Mouse (Mus musculus): ENCODE data around the gene Gm36210. TPM values are rescaled to one million over a fixed set of nuclear protein-coding genes. Genes with fewer than 3 reads are reported as not detected.
A peak's percentile ranks its signal among the peaks of the same experiment; 100 is the strongest.
"Not testable (repeated sequence)": the region's sequence is repeated elsewhere in the genome, so short reads cannot be mapped to it uniquely, and the experiment has no call there.

Gm36210 gene
- polyA plus RNA-seq, 1 experiment from 2014 or later: not detected

DNA sequence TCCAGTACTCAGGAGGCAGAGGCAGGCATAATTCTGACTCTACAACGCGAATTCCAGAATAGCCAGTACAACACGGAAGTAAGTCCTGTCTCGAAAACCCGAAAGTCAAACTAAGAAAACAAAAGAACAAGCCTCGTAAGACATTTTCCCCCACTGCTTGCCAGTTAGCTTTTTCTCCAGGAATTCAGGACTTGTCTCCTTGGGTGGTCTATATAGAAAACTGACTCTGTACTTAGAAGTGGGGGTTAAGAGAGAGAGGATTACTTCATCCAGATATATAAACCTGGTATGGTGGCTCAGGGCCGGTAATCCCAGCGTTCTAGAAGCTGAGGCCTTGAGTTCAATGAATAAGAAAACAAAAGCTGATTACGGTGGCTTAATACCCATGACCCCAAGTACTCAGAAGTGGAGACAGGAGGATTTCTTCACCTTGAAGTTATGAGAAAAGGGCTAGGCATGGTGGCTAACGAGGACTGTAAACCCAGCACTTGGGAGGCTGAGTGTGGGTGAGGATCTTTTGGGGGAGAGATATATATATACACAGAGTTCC is 39.6 kb downstream of the Gm36210 start:
- H3K9ac ChIP-seq: peak overlapping the region; percentile 69
- H3K36me3 ChIP-seq: no peaks in the 10 kb centered on the region
- ATAC-seq (ENCODE audit: low FRiP score, low read depth): no peak
- WGBS: 53% methylated on average over 10 of the region's 10 CpGs
- H3K4me1 ChIP-seq: peaks cover 19% of the 10 kb centered on the region
- H3K9me3 ChIP-seq: no peaks in the 10 kb centered on the region
- H3K27ac ChIP-seq: peak overlapping the region; percentile 17; the same call in 1 of the 2 replicates
- H3K4me3 ChIP-seq: peak overlapping the region; percentile 60
- H3K27me3 ChIP-seq: no peaks in the 10 kb centered on the region
- peak overlapping the region; percentile 68 for H3K4me2 ChIP-seq (replicated peaks)

- peak overlapping the region; percentile 52 for H3K27ac ChIP-seq
- 4% methylated on average over 40 of the region's 40 CpGs for WGBS
- peak overlapping the region; percentile 60 for H3K4me3 ChIP-seq
- H3K9ac ChIP-seq: peak overlapping the region; percentile 69
- peak overlapping the region; percentile 68 for H3K4me2 ChIP-seq (replicated peaks)
- no peaks in the 10 kb centered on the region for H3K9me3 ChIP-seq
- ATAC-seq (ENCODE audit: low FRiP score, low read depth): peak; percentile 100
- no peaks in the 10 kb centered on the region for H3K36me3 ChIP-seq
- H3K4me1 ChIP-seq: peaks cover 19% of the 10 kb centered on the region
- no peaks in the 10 kb centered on the region for H3K27me3 ChIP-seq
Observed at GRCm38 (mm10) chr7:4865579-4866493, 40.5 kb downstream of the Gm36210 start.

DNA sequence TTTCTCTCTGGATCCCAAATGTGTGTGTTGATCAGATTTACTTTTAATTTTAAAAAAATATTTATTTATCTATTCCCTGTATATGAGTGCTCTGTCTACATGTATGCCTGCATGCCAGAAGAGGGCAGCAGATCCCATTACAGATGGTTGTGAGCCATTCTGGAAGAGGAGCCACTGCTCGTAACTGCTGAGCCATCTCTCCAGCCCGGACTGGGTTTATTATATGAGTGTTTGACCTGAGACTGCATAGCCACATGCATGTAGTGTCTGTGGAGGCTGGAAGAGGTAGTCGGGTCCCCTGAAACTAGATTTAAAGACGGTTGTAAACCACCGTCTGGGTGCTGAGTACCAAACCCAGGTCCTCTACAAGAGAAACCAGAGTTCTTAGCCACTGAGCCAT is 41.2 kb downstream of the Gm36210 start:
- 66% methylated on average over 5 of the region's 5 CpGs for WGBS
- Histone ChIP-seq H3K27me3 (no peaks in the 10 kb centered on the region), H3K9ac (no peak overlapping the region), H3K36me3 (no peaks in the 10 kb centered on the region), H3K4me2 (replicated peaks) (peak overlapping the region; percentile 68), H3K9me3 (no peaks in the 10 kb centered on the region), H3K27ac (0 out of 2 replicates have a peak overlapping the region, but pooled peaks have one; percentile 52), H3K4me1 (peaks cover 19% of the 10 kb centered on the region), H3K4me3 (peak overlapping the region; percentile 60)
- no peak for ATAC-seq (ENCODE audit: low FRiP score, low read depth)

DNA sequence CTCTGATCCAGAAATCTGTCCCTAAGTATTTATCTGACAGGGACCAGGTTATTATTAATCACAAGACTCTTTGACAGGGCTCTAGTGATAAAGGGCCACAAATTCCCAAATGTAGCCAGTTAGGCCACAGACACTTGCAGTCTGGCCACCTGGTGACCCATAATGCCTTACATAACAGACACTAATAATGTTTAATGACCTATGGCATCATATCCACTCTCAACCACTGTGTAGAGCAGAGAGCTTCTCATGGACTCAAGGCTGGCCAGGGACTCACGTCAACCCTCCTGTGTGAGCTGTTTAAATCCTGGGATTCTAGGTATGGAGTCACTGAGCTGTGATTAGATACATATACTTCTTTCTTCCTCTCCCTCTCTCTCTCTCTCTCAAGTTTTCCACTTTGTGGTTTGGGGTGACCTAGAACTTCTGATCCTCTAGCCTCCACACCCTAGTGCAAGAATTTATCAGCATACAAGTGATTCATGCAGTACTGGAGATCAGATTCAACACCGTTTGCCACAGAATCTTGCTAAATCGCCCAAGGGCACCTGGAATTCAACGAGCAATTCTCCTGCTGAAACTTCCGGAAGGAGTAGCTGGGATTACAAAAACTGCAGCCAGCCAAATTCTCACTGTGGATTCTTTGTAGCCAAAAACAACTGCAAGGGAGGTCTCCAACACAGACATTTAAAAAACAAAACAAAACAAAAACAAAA is 42.0 kb downstream of the Gm36210 start:
- 73% methylated on average over 5 of the region's 5 CpGs for WGBS
- Histone ChIP-seq H3K9ac (no peak overlapping the region), H3K4me2 (replicated peaks) (no peak overlapping the region), H3K27ac (no peak overlapping the region), H3K4me1 (peaks cover 19% of the 10 kb centered on the region), H3K9me3 (no peaks in the 10 kb centered on the region), H3K27me3 (no peaks in the 10 kb centered on the region; the same call in 1 of the 2 replicates), H3K36me3 (no peaks in the 10 kb centered on the region), H3K4me3 (no peak overlapping the region)
- no peak for ATAC-seq (ENCODE audit: low FRiP score, low read depth)

GRCm38 (mm10) chr7:4863541-4864080 is 42.7 kb downstream of the Gm36210 start:
- no peak for ATAC-seq (ENCODE audit: low FRiP score, low read depth)
- WGBS: 79% methylated on average over 7 of the region's 7 CpGs
- Histone ChIP-seq H3K4me2 (replicated peaks) (no peak overlapping the region), H3K9me3 (no peaks in the 10 kb centered on the region), H3K27me3 (peaks cover 2% of the 10 kb centered on the region; the same call in 1 of the 2 replicates), H3K4me3 (no peak overlapping the region), H3K4me1 (peaks cover 19% of the 10 kb centered on the region), H3K9ac (no peak overlapping the region), H3K27ac (peak overlapping the region; percentile 10; the same call in 1 of the 2 replicates), H3K36me3 (no peaks in the 10 kb centered on the region)

DNA sequence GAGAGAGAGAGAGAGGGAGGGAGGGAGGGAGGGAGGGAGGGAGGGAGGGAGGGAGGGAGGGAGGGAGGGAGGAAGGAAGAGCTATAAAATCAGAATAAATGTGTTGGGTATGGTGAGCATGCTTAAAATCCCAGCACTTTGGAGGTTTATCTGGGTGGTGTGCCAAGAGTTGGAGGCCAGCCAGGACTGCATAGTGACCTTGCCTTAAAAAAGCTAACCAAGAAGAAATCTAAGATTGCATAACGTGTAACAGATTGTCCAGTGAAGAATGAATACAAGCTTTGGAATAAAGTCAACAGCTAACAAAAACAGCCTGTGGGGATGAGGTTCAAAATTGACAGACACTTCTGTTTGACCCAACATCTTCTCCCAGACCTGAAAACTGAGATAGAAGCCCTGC is 43.3 kb downstream of the Gm36210 start:
- Histone ChIP-seq H3K27ac (peak overlapping the region; percentile 10; the same call in 1 of the 2 replicates), H3K36me3 (no peaks in the 10 kb centered on the region), H3K4me2 (replicated peaks) (no peak overlapping the region), H3K9me3 (no peaks in the 10 kb centered on the region), H3K4me1 (peaks cover 18% of the 10 kb centered on the region), H3K9ac (no peak overlapping the region), H3K4me3 (no peak overlapping the region), H3K27me3 (peaks cover 4% of the 10 kb centered on the region; the same call in 1 of the 2 replicates)
- ATAC-seq (ENCODE audit: low FRiP score, low read depth): no peak
- 53% methylated on average over 1 of the region's 1 CpGs for WGBS

- 62% methylated on average over 3 of the region's 3 CpGs for WGBS
- not testable (repeated sequence) for H3K9me3 ChIP-seq; H3K27ac ChIP-seq; ATAC-seq (ENCODE audit: low FRiP score, low read depth); H3K4me2 ChIP-seq (replicated peaks); H3K36me3 ChIP-seq; H3K27me3 ChIP-seq; H3K4me3 ChIP-seq; H3K9ac ChIP-seq
- H3K4me1 ChIP-seq: peaks cover 10% of the 10 kb centered on the region
Observed at GRCm38 (mm10) chr7:4860926-4861325, 45.4 kb downstream of the Gm36210 start.

DNA sequence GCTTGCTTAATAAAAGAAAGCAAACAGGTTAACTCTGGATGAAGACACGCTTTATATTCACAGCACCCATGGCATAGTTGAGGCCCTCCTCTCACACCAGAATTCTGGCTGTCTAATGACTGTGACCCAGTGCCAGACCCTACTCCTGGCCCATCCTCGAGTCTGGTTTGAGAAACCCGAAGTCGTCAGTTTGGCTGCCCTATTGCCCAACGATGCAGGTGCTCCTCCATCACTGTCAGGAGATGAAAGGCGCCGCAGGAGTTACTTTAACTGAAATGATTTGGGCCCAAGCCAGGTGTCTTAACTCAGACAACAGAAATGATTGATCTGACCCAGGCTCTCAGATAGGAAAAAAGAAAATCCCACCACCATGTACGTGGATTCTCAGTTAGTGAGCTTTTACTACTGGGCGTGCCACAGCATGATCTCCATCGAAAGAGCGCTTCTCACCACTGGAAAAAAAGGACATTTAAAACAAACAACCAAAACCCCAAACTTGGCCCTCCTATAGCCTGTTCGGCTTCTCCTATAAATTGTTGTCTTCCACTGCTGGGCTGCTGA is 46.8 kb downstream of the Gm36210 start:
- H3K27ac ChIP-seq: no peak overlapping the region
- no peaks in the 10 kb centered on the region for H3K9me3 ChIP-seq
- no peak for ATAC-seq (ENCODE audit: low FRiP score, low read depth)
- 0 out of 2 replicates have a peak, but pooled peaks cover 5% of the 10 kb centered on the region for H3K4me1 ChIP-seq
- no peak overlapping the region for H3K4me3 ChIP-seq
- peaks cover 7% of the 10 kb centered on the region; the same call in 1 of the 2 replicates for H3K27me3 ChIP-seq
- H3K36me3 ChIP-seq: no peaks in the 10 kb centered on the region
- WGBS: 61% methylated on average over 12 of the region's 12 CpGs
- H3K9ac ChIP-seq: no peak overlapping the region; the same call in 1 of the 2 replicates
- H3K4me2 ChIP-seq (replicated peaks): no peak overlapping the region

DNA sequence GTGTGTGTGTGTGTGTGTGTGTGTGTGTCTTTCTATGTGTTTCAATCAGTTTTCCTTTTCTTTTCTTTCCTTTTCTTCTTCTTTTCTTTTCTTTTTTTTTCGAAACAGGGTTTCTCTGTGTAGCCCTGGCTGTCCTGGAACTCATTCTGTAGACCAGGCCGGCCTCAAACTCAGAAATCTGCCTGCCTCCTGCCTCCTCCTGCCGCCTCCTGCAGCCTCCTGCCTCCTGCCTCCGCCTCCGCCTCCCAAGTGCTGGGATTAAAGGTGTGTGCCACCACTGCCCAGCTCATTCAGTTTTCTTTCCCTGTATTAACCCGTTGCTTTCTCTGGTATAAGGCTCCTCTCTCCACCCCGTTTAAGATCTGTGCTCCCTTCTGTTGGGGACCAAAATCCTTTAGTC is 49.0 kb downstream of the Gm36210 start:
- H3K9ac ChIP-seq: no peak overlapping the region
- H3K9me3 ChIP-seq: no peaks in the 10 kb centered on the region
- no peaks in the 10 kb centered on the region for H3K36me3 ChIP-seq
- H3K27ac ChIP-seq: no peak overlapping the region
- peaks cover 10% of the 10 kb centered on the region; the same call in 1 of the 2 replicates for H3K27me3 ChIP-seq
- ATAC-seq (ENCODE audit: low FRiP score, low read depth): no peak
- 56% methylated on average over 7 of the region's 7 CpGs for WGBS
- H3K4me3 ChIP-seq: no peak overlapping the region
- no peaks in the 10 kb centered on the region for H3K4me1 ChIP-seq
- H3K4me2 ChIP-seq (replicated peaks): no peak overlapping the region

DNA sequence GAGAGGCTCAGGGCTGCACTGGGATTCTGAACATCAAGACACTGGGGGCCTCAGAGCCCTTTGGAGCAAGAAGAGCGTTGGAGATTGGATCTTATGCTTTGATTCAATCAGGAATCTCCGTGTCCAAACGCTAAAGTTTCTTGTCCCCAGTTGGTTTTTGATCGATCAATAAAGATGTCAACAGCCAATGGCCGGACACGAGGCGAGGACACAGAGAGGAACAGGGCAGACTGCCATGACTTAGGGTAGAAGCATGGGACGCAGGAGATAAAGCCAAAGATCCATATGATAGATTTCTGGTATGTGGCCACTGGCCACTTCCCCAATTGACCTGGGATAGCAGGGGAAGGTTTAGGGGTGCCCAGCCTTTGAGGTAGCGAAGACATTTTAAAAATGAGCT is 49.8 kb downstream of the Gm36210 start:
- peaks cover 10% of the 10 kb centered on the region; the same call in 1 of the 2 replicates for H3K27me3 ChIP-seq
- no peak overlapping the region for H3K27ac ChIP-seq
- no peak overlapping the region for H3K4me3 ChIP-seq
- H3K4me2 ChIP-seq (replicated peaks): no peak overlapping the region
- no peak for ATAC-seq (ENCODE audit: low FRiP score, low read depth)
- WGBS: 83% methylated on average over 9 of the region's 9 CpGs
- no peak overlapping the region for H3K9ac ChIP-seq
- no peaks in the 10 kb centered on the region for H3K9me3 ChIP-seq
- no peaks in the 10 kb centered on the region for H3K4me1 ChIP-seq
- H3K36me3 ChIP-seq: no peaks in the 10 kb centered on the region

- ATAC-seq (ENCODE audit: low FRiP score, low read depth): no peak
- Histone ChIP-seq H3K9ac (no peak overlapping the region), H3K4me1 (no peaks in the 10 kb centered on the region), H3K4me3 (no peak overlapping the region), H3K4me2 (replicated peaks) (no peak overlapping the region), H3K27me3 (peaks cover 20% of the 10 kb centered on the region), H3K9me3 (no peaks in the 10 kb centered on the region), H3K36me3 (no peaks in the 10 kb centered on the region), H3K27ac (no peak overlapping the region)
- 69% methylated on average over 3 of the region's 3 CpGs for WGBS
Observed at GRCm38 (mm10) chr7:4853613-4854012, 52.7 kb downstream of the Gm36210 start.
